Mouse (Mus musculus) E14TG2a.4 (cell line): ENCODE data around the gene Synpr.

Experiments
- CTCF ChIP-seq: conservative IDR thresholded peaks from 2 replicates; pipeline ENCODE4 v1.5.1; 2014; ENCODE audit warnings: low read length
- NANOG ChIP-seq: IDR thresholded peaks from 2 replicates; pipeline ENCODE4 v1.6.1; 2014; ENCODE audit warnings: borderline replicate concordance, low read length, mixed read lengths

DNA sequence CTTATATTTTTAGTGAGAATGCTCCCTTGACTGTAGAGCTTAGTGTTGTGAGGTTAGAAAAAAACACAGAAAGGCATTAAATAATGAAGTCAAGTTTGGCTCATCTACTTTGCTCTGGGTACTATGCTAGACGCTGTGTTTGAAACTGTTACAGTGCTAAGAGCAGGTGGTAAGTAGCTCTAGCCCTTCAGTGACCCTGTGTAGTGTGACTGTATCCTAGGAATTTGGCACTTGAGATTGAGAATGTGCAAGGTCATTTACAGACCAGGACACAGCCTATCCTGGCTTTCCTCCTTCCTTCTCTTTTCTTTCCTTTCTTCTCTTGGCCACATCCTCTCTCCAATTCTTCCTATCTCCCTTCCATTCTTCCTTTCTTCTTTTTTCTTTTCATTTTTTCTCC lies 127.1 kb downstream of the Synpr start:
- TF ChIP-seq NANOG (no peak), CTCF (no peak)
